Mouse (Mus musculus): ENCODE data around the gene Ralgps1. TPM values are rescaled to one million over a fixed set of nuclear protein-coding genes. Genes with fewer than 3 reads are reported as not detected.

The Ralgps1 gene
- polyA plus RNA-seq, 1 experiment: 4.5 TPM

- no peak for DNase-seq (ENCODE audit: low read depth in 1 of 2, low spot score in 2 of 2)
- no peaks in the 10 kb centered on the region for H3K36me3 ChIP-seq (ENCODE audit: control insufficient read depth, insufficient read depth, low read length)
- no peak overlapping the region for H3K27ac ChIP-seq (ENCODE audit: insufficient read depth, low read length)
- H3K27me3 ChIP-seq (ENCODE audit: control insufficient read depth, insufficient read depth, low read length): no peaks in the 10 kb centered on the region
- no peaks in the 10 kb centered on the region for H3K4me1 ChIP-seq (ENCODE audit: control insufficient read depth, insufficient read depth, insufficient read length)
- no peak overlapping the region for H3K4me3 ChIP-seq (ENCODE audit: extremely low read depth, insufficient read depth, insufficient read length)
- TF ChIP-seq POLR2A (IDR thresholded peaks at IDR 0.05; ENCODE audit: low read depth, low read length) (no peak), CTCF (IDR thresholded peaks at IDR 0.05; ENCODE audit: extremely low read depth, insufficient read depth, insufficient read length, insufficient replicate concordance) (no peak)
- WGBS: 87% methylated on average over 10 of the region's 10 CpGs
Observed at GRCm38 (mm10) chr2:33184641-33185040, 186.6 kb downstream of the Ralgps1 start.

GRCm38 (mm10) chr2:33183321-33183720, 188.0 kb downstream of the Ralgps1 start:
- Histone ChIP-seq H3K4me1 (ENCODE audit: control insufficient read depth, insufficient read depth, insufficient read length) (no peaks in the 10 kb centered on the region), H3K27me3 (ENCODE audit: control insufficient read depth, insufficient read depth, low read length) (no peaks in the 10 kb centered on the region), H3K27ac (ENCODE audit: insufficient read depth, low read length) (no peak overlapping the region), H3K36me3 (ENCODE audit: control insufficient read depth, insufficient read depth, low read length) (no peaks in the 10 kb centered on the region), H3K4me3 (ENCODE audit: extremely low read depth, insufficient read depth, insufficient read length) (no peak overlapping the region)
- DNase-seq (ENCODE audit: low read depth in 1 of 2, low spot score in 2 of 2): no peak
- 93% methylated on average over 7 of the region's 7 CpGs for WGBS
- TF ChIP-seq POLR2A (IDR thresholded peaks at IDR 0.05; ENCODE audit: low read depth, low read length): no peak
- no peak for TF ChIP-seq CTCF (IDR thresholded peaks at IDR 0.05; ENCODE audit: extremely low read depth, insufficient read depth, insufficient read length, insufficient replicate concordance)

- H3K36me3 ChIP-seq (ENCODE audit: control insufficient read depth, insufficient read depth, low read length): no peaks in the 10 kb centered on the region
- no peak overlapping the region for H3K4me3 ChIP-seq (ENCODE audit: extremely low read depth, insufficient read depth, insufficient read length)
- H3K27me3 ChIP-seq (ENCODE audit: control insufficient read depth, insufficient read depth, low read length): no peaks in the 10 kb centered on the region
- no peak for DNase-seq (ENCODE audit: low read depth in 1 of 2, low spot score in 2 of 2)
- 83% methylated on average over 16 of the region's 16 CpGs for WGBS
- TF ChIP-seq CTCF (IDR thresholded peaks at IDR 0.05; ENCODE audit: extremely low read depth, insufficient read depth, insufficient read length, insufficient replicate concordance) (no peak), POLR2A (IDR thresholded peaks at IDR 0.05; ENCODE audit: low read depth, low read length) (no peak)
- peak overlapping the region; percentile 29; the same call in 1 of the 2 replicates for H3K27ac ChIP-seq (ENCODE audit: insufficient read depth, low read length)
- peaks cover 7% of the 10 kb centered on the region; the same call in 1 of the 2 replicates for H3K4me1 ChIP-seq (ENCODE audit: control insufficient read depth, insufficient read depth, insufficient read length)
Observed at GRCm38 (mm10) chr2:33179930-33180630, 191.2 kb downstream of the Ralgps1 start.

- Histone ChIP-seq H3K36me3 (ENCODE audit: control insufficient read depth, insufficient read depth, low read length) (no peaks in the 10 kb centered on the region), H3K27ac (ENCODE audit: insufficient read depth, low read length) (0 out of 2 replicates have a peak overlapping the region, but pooled peaks have one; percentile 19), H3K4me1 (ENCODE audit: control insufficient read depth, insufficient read depth, insufficient read length) (peaks cover 7% of the 10 kb centered on the region; the same call in 1 of the 2 replicates), H3K27me3 (ENCODE audit: control insufficient read depth, insufficient read depth, low read length) (no peaks in the 10 kb centered on the region), H3K4me3 (ENCODE audit: extremely low read depth, insufficient read depth, insufficient read length) (no peak overlapping the region)
- DNase-seq (ENCODE audit: low read depth in 1 of 2, low spot score in 2 of 2): no peak
- 88% methylated on average over 14 of the region's 14 CpGs for WGBS
- TF ChIP-seq POLR2A (IDR thresholded peaks at IDR 0.05; ENCODE audit: low read depth, low read length) (no peak), CTCF (IDR thresholded peaks at IDR 0.05; ENCODE audit: extremely low read depth, insufficient read depth, insufficient read length, insufficient replicate concordance) (no peak)
Observed at GRCm38 (mm10) chr2:33179171-33179929, 191.9 kb downstream of the Ralgps1 start.

GRCm38 (mm10) chr2:33178243-33178932, 192.9 kb downstream of the Ralgps1 start:
- WGBS: 91% methylated on average over 11 of the region's 11 CpGs
- no peak for DNase-seq (ENCODE audit: low read depth in 1 of 2, low spot score in 2 of 2)
- Histone ChIP-seq H3K27ac (ENCODE audit: insufficient read depth, low read length) (no peak overlapping the region), H3K4me3 (ENCODE audit: extremely low read depth, insufficient read depth, insufficient read length) (no peak overlapping the region), H3K36me3 (ENCODE audit: control insufficient read depth, insufficient read depth, low read length) (no peaks in the 10 kb centered on the region), H3K27me3 (ENCODE audit: control insufficient read depth, insufficient read depth, low read length) (no peaks in the 10 kb centered on the region), H3K4me1 (ENCODE audit: control insufficient read depth, insufficient read depth, insufficient read length) (peaks cover 7% of the 10 kb centered on the region; the same call in 1 of the 2 replicates)
- no peak for TF ChIP-seq CTCF (IDR thresholded peaks at IDR 0.05; ENCODE audit: extremely low read depth, insufficient read depth, insufficient read length, insufficient replicate concordance)
- TF ChIP-seq POLR2A (IDR thresholded peaks at IDR 0.05; ENCODE audit: low read depth, low read length): no peak

GRCm38 (mm10) chr2:33177443-33178242, 193.6 kb downstream of the Ralgps1 start:
- TF ChIP-seq POLR2A (IDR thresholded peaks at IDR 0.05; ENCODE audit: low read depth, low read length): no peak
- no peak for TF ChIP-seq CTCF (IDR thresholded peaks at IDR 0.05; ENCODE audit: extremely low read depth, insufficient read depth, insufficient read length, insufficient replicate concordance)
- Histone ChIP-seq H3K27me3 (ENCODE audit: control insufficient read depth, insufficient read depth, low read length) (no peaks in the 10 kb centered on the region), H3K27ac (ENCODE audit: insufficient read depth, low read length) (0 out of 2 replicates have a peak overlapping the region, but pooled peaks have one; percentile 19), H3K4me1 (ENCODE audit: control insufficient read depth, insufficient read depth, insufficient read length) (peaks cover 7% of the 10 kb centered on the region; the same call in 1 of the 2 replicates), H3K36me3 (ENCODE audit: control insufficient read depth, insufficient read depth, low read length) (no peaks in the 10 kb centered on the region), H3K4me3 (ENCODE audit: extremely low read depth, insufficient read depth, insufficient read length) (no peak overlapping the region)
- DNase-seq (ENCODE audit: low read depth in 1 of 2, low spot score in 2 of 2): no peak
- WGBS: 81% methylated on average over 12 of the region's 12 CpGs

Data from spleen, adult 2 months (tissue).